Mouse (Mus musculus): ENCODE measurements around the gene BC035947.

DNA sequence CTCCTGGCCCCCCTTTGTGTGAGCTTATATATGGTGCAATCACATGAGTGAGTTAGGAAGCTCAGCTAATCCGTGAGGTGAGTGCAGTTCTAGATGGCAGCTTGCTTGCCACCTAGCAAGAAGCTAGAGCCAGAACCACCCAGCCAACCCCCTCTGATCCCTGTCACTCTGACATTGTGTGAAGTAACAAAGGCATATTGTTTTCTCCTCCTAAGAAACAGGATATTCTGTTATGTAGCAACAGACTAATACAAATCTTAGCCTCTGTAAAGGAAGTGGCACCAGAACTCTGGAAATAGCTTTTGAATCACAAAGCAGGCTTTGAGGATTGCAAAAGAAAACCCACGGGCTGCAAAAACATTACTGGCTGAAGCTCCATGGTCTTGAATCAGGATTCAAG is 27.6 kb downstream of the BC035947 start:
- TF ChIP-seq CTCF (IDR thresholded peaks at IDR 0.05; ENCODE audit: extremely low read depth, insufficient read length, insufficient replicate concordance, low read depth, low read length), result no peak
- no peak for TF ChIP-seq POLR2A (IDR thresholded peaks at IDR 0.05; ENCODE audit: low read depth, low read length)
